Mouse (Mus musculus) retina, postnatal 7 days (tissue): ENCODE measurements around the gene Fat1.

Experiments used
- DNase-seq: peaks from one replicate; pipeline ENCODE4 v3.0.0-alpha.2; 2012; ENCODE audit warnings: low read depth, low spot score

The Fat1 gene

DNA sequence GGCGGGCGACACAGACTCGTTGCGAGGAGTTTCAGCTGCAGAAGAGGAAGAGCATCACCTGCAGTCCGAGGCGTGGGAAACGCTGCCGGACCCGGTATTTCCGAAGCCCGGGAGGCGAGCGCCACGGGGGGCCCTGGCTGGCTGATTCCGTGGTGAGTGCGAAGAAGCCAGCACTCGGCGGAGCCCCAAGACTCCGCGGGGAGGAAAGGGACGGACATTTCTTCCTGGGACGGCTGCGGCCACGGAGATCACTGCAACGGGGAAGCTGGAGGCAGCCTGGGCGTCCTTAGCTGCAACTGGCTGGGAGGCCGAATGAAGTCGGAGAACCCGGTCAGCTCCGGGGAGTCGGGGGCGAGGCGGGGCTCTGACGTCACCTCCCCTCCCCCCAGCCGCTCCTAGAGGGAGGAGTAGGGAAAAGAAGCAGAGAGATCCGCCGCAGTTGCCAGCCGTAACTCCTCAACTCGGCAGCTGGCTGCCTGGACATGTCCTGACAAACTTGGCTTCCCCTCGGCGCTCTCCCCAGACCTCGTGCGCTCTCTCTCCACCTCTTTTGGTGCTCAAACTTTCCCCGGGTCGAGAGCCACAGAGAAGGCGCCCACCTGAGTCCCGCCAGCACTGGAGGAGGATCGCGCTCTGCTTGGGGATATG is at the start of gene Fat1:
Gene Fat1 (plus strand): TSS at position 598 of the 648 bp plus-strand sequence.
- peak; percentile 68 for DNase-seq

DNA sequence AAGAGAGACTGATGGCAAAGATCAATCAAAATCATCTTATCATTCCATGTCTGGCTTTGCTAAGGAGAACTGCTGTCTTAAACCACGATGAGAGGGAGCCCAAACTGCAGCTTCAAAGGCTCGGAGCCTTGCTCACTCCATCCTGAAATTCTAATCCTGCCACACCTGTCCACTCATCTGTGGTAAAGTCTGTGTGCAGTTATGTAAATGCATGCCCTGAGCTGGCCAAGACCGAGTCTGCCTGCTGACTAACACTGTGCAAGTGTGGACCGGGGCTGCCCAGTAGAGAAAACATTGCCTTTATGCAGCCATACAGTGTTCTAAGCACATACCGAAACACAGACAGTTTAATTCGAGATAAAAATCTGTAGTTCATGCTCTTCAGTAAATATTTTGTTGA is 40.6 kb upstream of the Fat1 start:
- no peak for DNase-seq

DNA sequence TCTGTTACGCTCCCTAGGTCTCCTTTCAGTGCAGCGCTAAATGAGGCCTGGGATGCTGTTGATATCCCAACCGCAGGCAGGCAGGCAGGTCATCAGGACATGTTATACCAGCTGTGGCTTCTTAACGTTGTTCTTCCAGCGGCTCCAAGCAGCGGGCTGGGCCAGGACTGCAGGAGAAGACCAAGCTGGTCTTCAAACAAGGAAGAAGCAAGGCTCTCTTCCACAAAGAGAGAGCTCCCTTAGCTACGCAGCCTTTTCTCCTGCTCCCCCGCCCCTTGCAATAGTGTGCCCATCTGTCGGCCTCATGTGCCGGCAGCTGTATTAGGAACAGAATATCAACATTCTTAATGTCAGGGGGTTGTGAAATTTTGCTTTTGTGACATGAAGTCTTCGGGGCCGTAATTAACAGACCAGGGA is 35.7 kb upstream of the Fat1 start:
- no peak for DNase-seq

DNA sequence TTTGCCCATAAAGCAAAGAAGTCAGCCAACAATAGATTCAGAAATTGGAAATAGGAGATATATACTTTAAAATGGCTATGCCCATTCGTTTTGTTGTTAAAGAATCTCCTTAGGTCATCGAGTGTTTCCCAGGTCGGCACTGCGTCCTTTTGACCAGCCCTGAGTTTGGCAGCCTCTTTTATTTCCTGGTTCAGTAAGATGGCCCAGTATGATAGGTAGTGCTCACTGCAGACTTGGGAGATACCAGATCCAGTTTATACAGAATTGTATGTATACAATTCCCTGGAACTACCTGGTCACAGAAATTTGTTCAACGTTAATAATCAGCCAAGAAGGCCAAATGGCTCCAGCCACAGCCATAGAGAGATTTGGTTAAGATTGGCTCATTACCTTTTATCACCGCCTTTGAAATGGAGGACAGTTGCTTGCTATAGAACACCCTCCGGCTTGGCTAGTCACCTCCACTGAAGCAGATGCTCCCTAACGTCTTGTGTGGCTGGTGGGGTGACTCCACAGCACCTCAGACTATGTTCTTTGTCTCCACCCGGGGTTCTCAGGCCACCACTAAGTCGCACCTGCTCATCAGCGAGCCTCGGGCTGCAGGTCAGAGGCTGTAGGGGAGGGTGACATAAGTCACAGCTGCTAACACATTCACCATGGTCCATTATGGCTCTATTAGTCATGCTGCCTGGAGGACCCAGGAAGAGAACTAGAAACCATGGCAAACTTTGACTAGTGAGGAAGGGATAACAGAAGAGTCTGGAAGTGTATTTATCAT is 23.9 kb upstream of the Fat1 start:
- DNase-seq, result no peak

DNA sequence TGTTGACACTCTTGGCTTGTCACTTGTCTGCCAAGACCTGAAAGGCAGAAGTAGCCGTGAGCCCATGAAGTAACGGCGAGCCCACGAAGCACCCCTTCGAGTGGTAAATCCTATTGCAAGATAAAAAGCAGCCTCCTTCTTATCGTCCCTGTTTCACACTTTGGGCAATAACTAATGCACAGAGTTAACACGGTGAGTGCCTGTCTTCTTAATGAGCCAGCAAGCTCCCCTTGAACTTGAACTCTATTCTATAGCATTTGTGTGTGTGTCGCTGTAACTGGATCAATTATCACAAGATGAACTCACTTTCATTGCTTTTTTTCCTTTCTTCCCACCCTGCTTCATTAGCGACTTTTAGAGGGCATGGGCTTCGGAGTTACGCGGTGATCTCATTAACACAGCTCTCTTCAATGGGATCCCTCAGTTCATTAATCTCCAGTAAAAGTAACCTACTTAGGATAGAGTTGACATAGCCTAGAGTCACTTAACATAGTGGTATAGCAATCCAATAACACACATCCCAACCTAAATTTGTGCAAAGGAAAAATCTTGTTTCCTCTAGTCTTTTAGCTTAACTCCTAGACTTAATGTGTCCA is 15.7 kb upstream of the Fat1 start:
- DNase-seq, result no peak

DNA sequence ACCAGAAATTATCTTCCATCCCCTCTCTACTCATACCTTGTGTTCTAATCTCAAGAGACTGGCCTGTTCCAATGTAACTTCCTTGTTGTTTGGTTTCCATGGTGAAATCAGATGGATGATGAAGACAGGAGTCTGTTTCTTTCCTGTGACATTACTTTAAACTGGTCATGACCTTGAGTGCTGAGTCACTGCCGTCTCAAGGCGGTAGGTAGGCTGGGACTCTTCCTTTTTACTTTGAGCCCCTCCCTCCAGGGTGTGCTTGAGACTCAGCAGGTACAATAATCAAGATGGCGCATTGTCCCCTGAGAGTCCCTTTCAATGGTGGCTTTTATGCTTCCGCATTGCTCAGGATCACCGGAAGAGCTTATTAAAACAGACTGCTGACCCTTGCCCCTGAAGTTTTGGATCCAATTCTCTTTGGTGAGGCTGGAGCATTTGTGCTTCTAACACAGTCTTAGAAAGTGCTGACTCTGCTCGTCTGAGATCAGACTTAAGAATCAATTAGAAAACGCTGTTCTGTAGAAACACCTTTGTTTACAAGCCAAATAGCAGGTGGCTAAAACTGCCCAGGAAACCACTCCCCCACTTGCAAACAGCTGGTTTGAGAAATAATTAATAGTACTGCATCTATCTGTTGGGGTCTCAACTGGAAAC is 14.7 kb upstream of the Fat1 start:
- DNase-seq, result no peak

DNA sequence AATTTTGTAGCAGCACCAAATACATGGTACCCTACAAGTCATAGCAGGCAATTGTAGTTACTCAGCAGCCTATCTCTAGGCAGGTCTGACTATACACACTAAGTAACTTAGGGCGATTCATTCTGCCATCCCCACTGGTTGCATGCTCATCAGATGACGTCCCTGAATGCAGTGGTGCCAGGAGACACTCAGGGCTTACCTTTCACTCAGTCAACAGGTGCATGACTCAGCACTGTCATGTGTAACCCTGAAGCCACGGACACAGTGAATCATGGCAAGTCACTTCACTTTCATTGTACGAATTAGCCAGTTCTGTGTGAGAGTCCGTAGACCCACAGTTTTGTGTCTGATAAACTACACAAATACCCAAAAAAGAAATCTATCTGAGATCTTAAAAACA is 10.3 kb upstream of the Fat1 start:
- DNase-seq, result no peak

DNA sequence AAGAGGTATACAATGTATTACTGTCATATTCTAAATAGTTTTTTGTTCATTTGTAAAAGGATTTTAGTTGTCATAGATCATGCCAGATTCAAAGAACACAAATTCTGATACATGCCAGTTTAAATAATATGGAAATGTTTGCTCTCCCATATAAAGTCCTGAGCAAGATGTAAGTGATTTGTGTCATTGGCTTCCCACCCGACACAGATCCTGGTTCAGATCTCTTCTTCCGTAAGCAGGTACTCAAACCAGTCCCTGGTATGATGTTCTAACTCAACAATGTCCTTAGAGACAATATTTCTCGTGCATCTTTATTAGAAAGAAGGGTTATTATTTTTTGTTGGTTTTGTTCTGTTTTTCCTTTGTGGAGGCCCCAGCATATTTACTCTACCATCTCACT is 5.2 kb upstream of the Fat1 start:
- DNase-seq, result no peak

DNA sequence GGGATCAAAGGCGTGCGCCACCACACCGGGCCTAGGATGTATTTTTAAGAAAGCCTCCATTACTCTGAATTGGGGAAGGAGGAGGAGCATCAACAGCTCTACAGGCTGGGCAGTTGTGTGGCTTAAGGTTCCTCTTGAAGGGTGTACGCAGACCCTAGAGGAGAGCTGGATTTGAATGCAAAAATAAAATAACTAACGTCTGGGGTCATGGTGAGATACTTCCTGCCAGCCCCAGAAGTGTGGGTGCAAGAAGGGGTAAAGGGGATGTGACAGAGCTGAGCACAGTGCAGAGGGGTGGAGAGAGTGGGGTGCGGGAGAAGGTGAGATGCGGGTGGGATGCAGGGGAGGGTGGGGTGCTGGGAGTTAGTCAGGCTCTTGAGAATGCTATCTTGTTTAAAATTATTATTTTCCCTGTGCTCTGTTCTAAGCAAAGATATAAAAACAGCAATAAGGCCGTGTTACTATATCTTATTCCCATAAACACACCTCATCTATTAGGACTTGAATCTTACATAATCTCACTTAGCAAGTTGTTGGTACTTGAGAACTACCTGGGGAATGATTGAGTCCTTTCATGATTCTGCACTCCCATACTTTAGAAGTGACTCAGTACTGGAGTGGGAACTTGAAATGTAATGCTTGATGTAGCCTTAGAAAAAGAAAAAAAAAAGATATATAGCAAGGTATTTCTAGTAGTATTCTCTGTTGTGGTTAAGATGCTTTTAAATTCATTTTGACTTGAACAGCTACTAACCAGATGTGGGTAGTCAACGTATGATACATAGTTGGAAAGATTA is 2.5 kb upstream of the Fat1 start:
- no peak for DNase-seq

DNA sequence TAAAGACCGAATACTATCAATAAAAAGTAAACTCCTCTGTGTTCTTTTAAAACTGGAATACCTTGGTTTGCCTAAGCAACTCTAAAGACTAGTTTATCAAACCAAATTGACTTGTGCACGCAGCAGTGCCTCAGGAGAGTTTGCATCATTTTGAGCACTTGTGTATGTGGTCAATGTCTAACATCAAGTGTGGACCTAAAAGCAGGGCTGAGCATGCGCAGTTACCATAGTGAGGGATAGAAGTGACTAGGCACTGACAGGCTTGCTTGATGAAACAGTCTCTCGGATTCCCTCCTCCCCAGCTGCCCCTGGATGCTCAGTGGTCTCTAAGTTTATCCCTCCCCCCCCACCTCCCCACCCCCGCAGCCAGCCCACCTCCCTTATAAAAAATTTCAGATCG is 1.8 kb upstream of the Fat1 start:
- no peak for DNase-seq

DNA sequence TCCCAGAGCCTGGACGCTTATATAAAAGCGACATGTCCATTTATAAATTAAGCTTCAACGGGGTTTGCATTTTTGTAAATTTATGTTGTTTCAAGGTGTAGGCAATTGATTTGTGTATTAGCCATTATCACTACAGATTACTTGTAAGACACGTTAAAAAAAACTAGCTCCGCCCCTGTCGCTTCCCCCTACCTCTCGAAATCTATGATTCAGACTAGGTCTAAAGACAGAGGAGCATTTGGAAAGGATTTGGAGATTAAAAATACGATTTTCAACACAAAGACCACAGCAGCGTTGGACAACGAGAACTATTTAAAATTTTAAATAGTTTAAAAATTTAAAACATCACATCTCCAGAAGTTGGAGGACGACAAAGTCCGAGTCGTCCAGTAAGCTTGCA is 831 bp upstream of the Fat1 start:
- DNase-seq, result no peak

DNA sequence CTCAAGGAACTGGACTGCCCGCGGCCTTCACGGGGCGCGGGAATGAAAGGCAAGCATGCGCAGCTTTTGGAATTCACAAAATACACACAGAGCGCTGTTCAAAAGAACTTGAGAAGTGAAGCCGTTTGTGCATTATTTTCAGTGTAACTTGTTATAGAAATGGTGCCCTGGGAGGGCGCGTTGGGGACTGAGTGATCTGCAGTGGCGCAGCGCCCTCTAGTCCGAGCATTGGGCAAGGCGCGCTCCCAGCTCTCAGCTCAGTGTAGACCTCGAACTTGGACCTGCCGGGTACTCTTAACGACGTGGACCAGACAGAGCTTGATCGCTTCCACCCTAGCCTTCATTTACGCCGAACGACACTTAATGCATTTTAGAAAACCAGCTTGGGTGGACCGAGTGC is 494 bp downstream of the Fat1 start:
- DNase-seq, result peak; percentile 59

DNA sequence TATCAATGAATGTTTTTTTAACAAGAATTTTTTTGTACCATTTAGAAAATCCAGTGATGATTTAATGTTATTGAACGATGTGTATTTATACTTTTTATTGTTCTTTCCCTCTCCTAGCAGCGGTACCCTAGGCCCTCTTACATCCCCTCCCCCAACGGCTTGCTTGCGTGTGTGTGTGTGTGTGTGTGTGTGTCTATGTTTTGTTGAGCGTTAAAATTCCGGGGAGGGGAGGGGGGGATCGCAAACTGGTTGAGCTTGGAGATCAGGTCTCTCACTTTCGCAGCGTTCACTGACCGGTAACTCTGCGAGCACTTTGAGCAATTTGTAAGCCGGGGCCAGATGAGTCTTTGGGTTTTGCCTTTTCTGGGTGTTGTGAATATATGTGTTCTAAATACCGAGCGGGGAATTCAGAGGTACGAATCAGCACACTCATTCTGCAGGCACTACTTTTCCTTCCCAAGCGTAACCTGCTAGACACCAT is 1.3 kb downstream of the Fat1 start:
- peak; percentile 11 for DNase-seq

DNA sequence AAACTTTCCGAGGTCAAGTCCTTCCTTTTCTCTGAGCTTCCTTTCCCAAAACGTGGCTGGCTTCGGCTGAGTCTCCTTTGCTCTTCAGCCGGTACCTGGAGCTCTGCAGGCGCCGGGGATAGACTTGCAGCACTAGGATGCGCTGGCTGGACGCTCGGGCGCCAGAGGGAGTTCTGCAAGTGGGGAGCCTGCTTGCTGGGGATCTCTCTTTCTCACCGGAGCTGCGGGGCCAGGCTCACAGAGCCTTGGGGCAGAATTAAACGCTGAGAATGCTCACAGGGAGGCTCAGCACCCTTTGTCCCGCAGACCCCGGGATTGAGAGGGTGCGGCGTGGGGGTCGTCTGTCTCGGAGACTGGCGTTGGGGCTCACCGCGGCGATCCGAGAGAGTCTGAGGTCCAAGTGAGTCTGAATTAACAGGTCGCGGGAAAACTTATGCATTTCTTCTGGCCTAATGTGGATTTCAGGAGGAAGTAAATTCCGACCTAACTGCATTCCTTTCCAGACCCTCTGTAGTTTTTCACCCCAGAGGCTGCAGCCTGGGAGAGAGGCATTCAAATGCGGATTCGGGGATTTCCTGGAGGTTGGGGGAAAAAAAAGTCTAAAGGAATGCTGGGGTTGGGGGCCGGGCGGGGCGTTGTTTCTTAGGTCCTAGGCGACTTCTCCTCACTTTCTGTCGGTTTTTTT is 2.0 kb downstream of the Fat1 start:
- DNase-seq, result peak; percentile 25

DNA sequence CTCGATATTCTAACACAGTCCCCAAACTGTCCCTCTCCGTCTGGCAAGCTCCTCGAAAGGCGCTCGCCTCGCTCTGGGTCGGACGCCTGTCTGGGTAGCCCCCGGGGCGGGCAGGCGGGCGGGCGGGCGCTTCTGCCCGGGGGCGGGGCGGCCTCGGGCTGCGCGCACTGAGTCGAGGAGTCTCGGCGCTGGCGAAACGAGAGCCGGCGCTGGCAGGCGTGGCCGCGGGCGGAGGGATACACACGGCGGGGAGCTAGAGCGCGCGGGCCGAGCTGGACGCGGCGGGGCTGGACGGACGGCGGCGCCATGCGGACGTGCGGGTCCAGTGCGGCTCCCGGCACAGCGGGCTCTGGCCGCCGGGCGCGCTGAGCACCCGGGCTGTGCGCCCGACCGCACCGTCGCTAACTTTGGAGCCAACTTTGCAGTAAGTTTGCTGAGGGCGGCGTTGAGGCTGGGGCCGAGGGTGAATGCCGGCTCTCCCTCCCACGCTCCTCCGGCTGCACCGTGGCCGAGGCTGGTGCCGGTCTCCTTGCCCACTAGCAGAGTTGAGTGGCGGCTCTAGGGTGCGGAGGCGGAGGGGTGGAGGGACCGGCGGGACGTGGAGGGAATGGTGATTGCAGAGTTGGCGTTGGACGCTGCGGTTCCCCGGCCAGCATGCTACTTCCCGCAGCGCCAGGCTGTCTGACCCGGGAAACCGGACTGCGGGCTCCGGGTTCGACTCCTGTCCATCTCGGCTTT is 2.8 kb downstream of the Fat1 start:
- DNase-seq, result peak; percentile 85

DNA sequence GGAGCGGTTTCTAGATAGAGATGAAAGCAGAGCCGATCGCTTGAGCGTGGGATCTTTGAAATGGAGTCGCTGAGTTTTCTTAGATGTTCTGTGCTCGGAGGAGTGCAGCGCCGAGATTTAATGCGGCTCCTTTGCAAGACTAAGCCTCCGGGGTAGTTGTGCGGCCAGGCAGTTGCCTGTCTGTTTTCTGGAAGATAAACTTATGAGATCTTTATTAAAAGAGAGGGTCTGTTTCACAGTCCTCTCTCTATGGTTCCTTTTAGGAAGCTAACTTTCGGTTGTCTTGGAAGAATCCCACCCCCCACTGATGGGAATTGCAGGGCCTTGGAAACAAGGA is 3.4 kb downstream of the Fat1 start:
- DNase-seq, result no peak

DNA sequence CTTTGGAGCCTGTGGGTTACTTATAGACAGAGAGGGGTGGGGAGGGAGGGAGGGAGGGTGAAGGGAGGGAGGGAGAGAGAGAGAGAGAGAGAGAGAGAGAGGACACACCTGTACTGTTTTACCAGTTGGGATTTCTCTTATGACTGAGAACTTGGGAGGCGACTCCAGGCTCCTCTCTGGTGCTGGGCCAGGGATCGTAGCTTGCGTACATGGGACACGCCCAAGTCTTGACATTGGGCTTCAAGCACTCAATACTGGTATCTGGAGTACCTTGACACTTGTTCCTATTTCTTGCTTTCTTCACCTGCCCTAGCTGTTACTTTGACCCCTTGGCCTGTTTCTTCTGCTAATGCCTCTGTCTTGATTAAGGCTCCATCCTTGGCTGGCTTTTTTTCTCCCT is 10.3 kb downstream of the Fat1 start:
- no peak for DNase-seq

DNA sequence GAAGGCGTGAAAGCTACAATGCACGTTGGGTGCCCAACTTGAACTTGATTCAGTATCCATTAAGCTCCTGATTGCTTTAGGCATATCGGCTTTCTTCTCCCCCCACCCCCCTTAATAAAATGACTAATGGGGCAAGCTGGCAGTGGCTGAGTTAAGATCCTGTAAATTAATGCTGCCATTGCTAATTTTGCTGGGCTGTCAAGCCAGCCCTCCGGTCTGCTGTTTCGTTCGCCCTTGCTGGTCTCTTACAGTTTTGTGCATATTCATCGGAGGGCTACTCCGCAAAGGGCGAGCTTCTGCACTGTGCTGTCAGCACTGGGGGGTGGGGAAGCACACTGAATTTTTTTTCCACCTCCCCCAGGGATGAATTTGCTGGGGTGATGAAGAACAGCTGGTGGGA is 13.3 kb downstream of the Fat1 start:
- no peak for DNase-seq

DNA sequence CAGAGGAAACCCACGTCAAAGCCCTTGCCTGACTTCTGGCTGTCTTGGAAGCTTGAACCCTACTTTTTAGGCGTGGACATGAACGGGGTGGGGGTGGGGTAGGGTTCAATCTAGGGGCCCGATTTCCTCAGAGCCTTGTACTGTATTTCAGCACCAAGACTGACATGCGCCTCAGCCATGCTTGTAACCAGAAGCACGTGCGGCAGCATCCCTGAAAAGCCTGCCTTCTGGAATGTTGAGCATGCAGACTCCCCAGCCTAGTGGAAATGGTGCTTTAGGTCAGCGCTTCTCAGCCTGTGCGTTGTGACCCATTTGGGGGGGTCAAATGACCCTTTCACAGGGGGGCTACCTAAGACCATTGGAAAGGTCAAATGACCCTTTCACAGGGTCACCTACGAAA is 25.2 kb downstream of the Fat1 start:
- DNase-seq, result no peak

DNA sequence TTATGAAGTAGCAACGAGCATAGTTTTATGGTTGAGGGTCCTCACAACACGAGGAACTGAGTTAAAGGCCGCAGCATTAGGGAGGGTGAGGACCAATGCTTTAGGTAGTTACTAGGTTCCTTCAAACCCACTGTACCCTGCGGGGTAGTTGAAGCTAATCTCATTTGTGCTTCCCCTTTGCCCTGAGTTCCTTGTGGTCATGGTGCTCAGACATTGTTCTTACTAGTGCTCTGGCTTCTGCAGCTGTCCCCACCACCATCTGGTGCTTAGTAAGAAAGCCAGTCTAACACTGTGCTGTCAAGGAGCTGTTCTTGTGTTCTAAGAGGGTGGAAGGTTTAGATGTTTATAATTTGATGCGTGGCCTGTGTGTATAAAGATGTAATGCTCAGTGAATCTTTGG is 25.7 kb downstream of the Fat1 start:
- DNase-seq, result no peak
